Comparison of ENCODE assay signal across 8 mouse cellular contexts in the genomic region with DNA sequence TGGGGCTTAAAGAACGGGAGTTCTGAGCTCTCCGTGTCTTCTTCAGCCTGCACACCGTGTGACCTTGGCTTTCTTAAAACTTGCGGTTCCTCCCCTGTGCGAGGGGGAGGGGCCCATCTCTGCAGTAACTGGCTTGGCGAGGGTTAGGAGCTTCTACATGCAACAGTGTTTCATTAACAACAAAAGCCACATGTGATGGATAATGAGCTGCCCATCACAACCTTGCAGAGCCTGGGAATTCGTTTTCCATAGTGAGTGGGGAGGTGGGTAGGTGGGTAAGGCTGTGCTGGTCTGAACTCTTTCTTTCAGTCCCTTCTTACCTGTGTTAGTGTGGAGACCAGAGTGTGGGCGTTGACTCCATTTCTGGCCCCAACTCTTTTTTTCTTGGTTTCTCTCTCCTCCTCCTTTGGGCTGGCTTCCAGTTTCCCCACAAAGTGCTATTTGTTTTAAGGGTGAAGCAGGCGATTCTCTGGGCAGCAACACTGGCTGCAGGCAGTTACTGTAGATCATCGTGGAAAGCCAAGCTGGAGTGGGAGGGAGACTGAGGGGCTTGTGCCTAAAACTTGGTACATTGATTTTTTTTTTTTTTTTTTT.
DNase-seq lines count a peak whose midpoint lies in the region; ATAC-seq lines count a peak whose summit lies in the region.

No protein-coding gene starts in this region.

- ATAC-seq in cerebellum, adult (ENCODE audit: insufficient number of reproducible peaks, low FRiP score, low TSS enrichment), result no peak

- DNase-seq in cerebellum, postnatal 10 days, result peak; percentile 38 to 59
- DNase-seq in right cerebral cortex, postnatal 10 days (ENCODE audit: low spot score in 2 of 2), result peak; percentile 75 to 76
- no peak for DNase-seq in right cerebral cortex, adult 2 months (ENCODE audit: low spot score in 2 of 2)
- DNase-seq in kidney, postnatal 36 days, result peak; percentile 50 to 75
- DNase-seq in right cerebral cortex, postnatal 4 days, result peak; percentile 46
- no peak for DNase-seq in retina, postnatal 1 day
- DNase-seq in embryo, embryonic 9.5 days (ENCODE audit: extremely low spot score), result no peak

Comparison
In these comparisons a context has a peak if more than half of its experiments do, and no peak if none do; other contexts are left out.
1. DNase-seq: peak in cerebellum, postnatal 10 days (2 of 2), right cerebral cortex, postnatal 10 days (2 of 2), kidney, postnatal 36 days (2 of 2) and right cerebral cortex, postnatal 4 days (single experiment); none in right cerebral cortex, adult 2 months (0 of 2), retina, postnatal 1 day (single experiment) and embryo, embryonic 9.5 days (single experiment).